Mouse (Mus musculus): ENCODE measurements at regions not wholly inside any gene's neighbourhood (a gene's known extent, or its start where the extent isn't known, plus 50 kb on each side); places are given as distances from the start of the nearest gene placed in this dataset.

GRCm38 (mm10) chr12:50935516-50935915 lies 286.6 kb upstream of the Prkd1 start:
- no peak for DNase-seq (ENCODE audit: low spot score)

GRCm38 (mm10) chr12:50932496-50932895 lies 283.6 kb upstream of the Prkd1 start:
- no peak for DNase-seq (ENCODE audit: low spot score)

GRCm38 (mm10) chr12:50929641-50930040 lies 280.7 kb upstream of the Prkd1 start:
- no peak for DNase-seq (ENCODE audit: low spot score)

- no peak for DNase-seq (ENCODE audit: low spot score)
Measured at GRCm38 (mm10) chr12:50926234-50926633, 277.3 kb upstream of the Prkd1 start.

- DNase-seq (ENCODE audit: low spot score): no peak
Measured at GRCm38 (mm10) chr12:50921739-50922138, 272.8 kb upstream of the Prkd1 start.

GRCm38 (mm10) chr12:50899609-50900447 lies 250.9 kb upstream of the Prkd1 start:
- DNase-seq (ENCODE audit: low spot score): no peak

- DNase-seq (ENCODE audit: low spot score): no peak
Measured at GRCm38 (mm10) chr12:50897606-50898166, 248.8 kb upstream of the Prkd1 start.

GRCm38 (mm10) chr12:50893604-50894003 lies 244.7 kb upstream of the Prkd1 start:
- no peak for DNase-seq (ENCODE audit: low spot score)

- DNase-seq (ENCODE audit: low spot score): no peak
Measured at GRCm38 (mm10) chr12:50875796-50876195, 226.9 kb upstream of the Prkd1 start.

- no peak for DNase-seq (ENCODE audit: low spot score)
Measured at GRCm38 (mm10) chr12:50874024-50874398, 225.1 kb upstream of the Prkd1 start.

GRCm38 (mm10) chr12:50873390-50874023 lies 224.6 kb upstream of the Prkd1 start:
- no peak for DNase-seq (ENCODE audit: low spot score)

- no peak for DNase-seq (ENCODE audit: low spot score)
Measured at GRCm38 (mm10) chr12:50851644-50852043, 202.7 kb upstream of the Prkd1 start.

GRCm38 (mm10) chr12:50847976-50848375 lies 199.1 kb upstream of the Prkd1 start:
- no peak for DNase-seq (ENCODE audit: low spot score)

- no peak for DNase-seq (ENCODE audit: low spot score)
Measured at GRCm38 (mm10) chr12:50842744-50843143, 193.8 kb upstream of the Prkd1 start.

- no peak for DNase-seq (ENCODE audit: low spot score)
Measured at GRCm38 (mm10) chr12:50839391-50839790, 190.5 kb upstream of the Prkd1 start.

GRCm38 (mm10) chr12:50808731-50809281 lies 159.9 kb upstream of the Prkd1 start:
- no peak for DNase-seq (ENCODE audit: low spot score)

GRCm38 (mm10) chr12:50804391-50804790 lies 155.5 kb upstream of the Prkd1 start:
- DNase-seq (ENCODE audit: low spot score): no peak

GRCm38 (mm10) chr12:50765156-50765940 lies 116.5 kb upstream of the Prkd1 start:
- DNase-seq (ENCODE audit: low spot score): no peak

- no peak for DNase-seq (ENCODE audit: low spot score)
Measured at GRCm38 (mm10) chr12:50764457-50764856, 115.6 kb upstream of the Prkd1 start.

- no peak for DNase-seq (ENCODE audit: low spot score)
Measured at GRCm38 (mm10) chr12:50734135-50734534, 85.2 kb upstream of the Prkd1 start.

- no peak for DNase-seq (ENCODE audit: low spot score)
Measured at GRCm38 (mm10) chr12:50712615-50713014, 63.7 kb upstream of the Prkd1 start.

All from urinary bladder, postnatal 10 days (tissue).